Mouse (Mus musculus) spleen, adult 2 months (tissue): ENCODE data around the gene Slc16a14. TPM values are rescaled to one million over a fixed set of nuclear protein-coding genes. Genes with fewer than 3 reads are reported as not detected.

Experiments
- DNase-seq, 2 experiments: peaks; one replicate each; pipeline versions ENCODE4 v3.0.0 to v3.0.0-alpha.2; 2012 to 2021; ENCODE audit warnings: low spot score in 2 of 2, low read depth in 1 of 2
- H3K27ac ChIP-seq: fragments of 200-500 bp; 2 replicates; pipeline ENCODE4 v1.5.1; 2012; ENCODE audit warnings: low read length, inconsistent platforms; ENCODE audit not compliant: insufficient read depth
- H3K27me3 ChIP-seq: fragments of 200-500 bp; 2 replicates; pipeline ENCODE4 v1.6.1; 2012; ENCODE audit warnings: mild to moderate bottlenecking, moderate library complexity, low read length, inconsistent platforms; ENCODE audit not compliant: control insufficient read depth, insufficient read depth
- H3K36me3 ChIP-seq: fragments of 200-500 bp; 2 replicates; pipeline ENCODE4 v1.6.1; 2012; ENCODE audit warnings: mild to moderate bottlenecking, low read length, inconsistent platforms; ENCODE audit not compliant: control insufficient read depth, insufficient read depth
- H3K4me1 ChIP-seq: fragments of 200-500 bp; 2 replicates; pipeline ENCODE4 v1.6.1; 2011; ENCODE audit warnings: inconsistent platforms; ENCODE audit not compliant: control insufficient read depth, insufficient read depth, insufficient read length
- H3K4me3 ChIP-seq: fragments of 200-500 bp; 2 replicates; pipeline ENCODE4 v1.5.1; 2011; ENCODE audit warnings: mild to moderate bottlenecking, inconsistent platforms; ENCODE audit not compliant: insufficient read depth, insufficient read length; ENCODE audit errors: extremely low read depth
- CTCF ChIP-seq: fragments of 200-500 bp; IDR thresholded peaks from 2 replicates; pipeline ENCODE4 v1.5.1; 2011; ENCODE audit warnings: mild to moderate bottlenecking, inconsistent platforms; ENCODE audit not compliant: insufficient read depth, insufficient read length, insufficient replicate concordance; ENCODE audit errors: extremely low read depth
- POLR2A ChIP-seq: fragments of 200-500 bp; IDR thresholded peaks from 2 replicates; pipeline ENCODE4 v1.6.1; 2011; ENCODE audit warnings: low read depth, low read length, inconsistent platforms
- WGBS: fragments of 180-500 bp; shearing (Covaris S2); methylation state at CpG from one replicate; pipeline ENCODE4 v1.1.7; 2018; 5-methylcytosine and 5-hydroxymethylcytosine counted together
- polyA plus RNA-seq: library from polyadenylated mRNA; depleted of rRNA; stranded (reverse); fragments of >200 nt; gene quantifications from 2 replicates; pipeline ENCODE4 v1.2.3, GENCODE M21; 2012

The Slc16a14 gene
- polyA plus RNA-seq, 1 experiment: 0.06 TPM

- no peak overlapping the region for H3K27ac ChIP-seq
- no peak overlapping the region for H3K4me3 ChIP-seq
- TF ChIP-seq CTCF: no peak
- no peak for TF ChIP-seq POLR2A
- no peaks in the 10 kb centered on the region for H3K36me3 ChIP-seq
- DNase-seq: no peak
- no peaks in the 10 kb centered on the region for H3K27me3 ChIP-seq
- no peaks in the 10 kb centered on the region for H3K4me1 ChIP-seq
- WGBS: 79% methylated on average over 4 of the region's 4 CpGs
Measured at GRCm38 (mm10) chr1:84868841-84869240, 66.1 kb downstream of the Slc16a14 start.

DNA sequence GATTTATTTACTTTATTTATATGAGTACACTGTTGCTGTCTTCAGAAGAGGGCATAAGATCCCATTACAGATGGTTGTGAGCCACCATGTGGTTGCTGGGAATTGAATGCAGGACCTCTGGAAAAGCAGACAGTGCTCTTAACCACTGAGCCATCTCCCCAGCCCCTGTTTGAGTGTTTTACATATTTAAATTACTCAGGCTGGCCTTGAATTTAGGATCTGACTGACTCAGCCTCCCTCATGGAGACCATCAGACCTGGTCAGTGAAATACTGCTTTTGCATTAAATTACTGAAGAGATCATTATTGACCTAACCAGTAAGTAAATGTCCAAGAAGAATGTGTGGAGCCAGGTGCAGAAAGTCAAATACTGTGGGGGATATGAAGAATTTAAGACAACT, 66.6 kb downstream of the Slc16a14 start:
- H3K4me3 ChIP-seq: no peak overlapping the region
- no peaks in the 10 kb centered on the region for H3K4me1 ChIP-seq
- H3K27ac ChIP-seq: no peak overlapping the region
- no peaks in the 10 kb centered on the region for H3K27me3 ChIP-seq
- DNase-seq: no peak
- no peak for TF ChIP-seq POLR2A
- no peak for TF ChIP-seq CTCF
- no peaks in the 10 kb centered on the region for H3K36me3 ChIP-seq

- no peak for DNase-seq
- Histone ChIP-seq H3K27me3 (no peaks in the 10 kb centered on the region), H3K27ac (no peak overlapping the region), H3K4me1 (no peaks in the 10 kb centered on the region), H3K36me3 (no peaks in the 10 kb centered on the region), H3K4me3 (no peak overlapping the region)
- TF ChIP-seq CTCF: no peak
- no peak for TF ChIP-seq POLR2A
- WGBS: 89% methylated on average over 3 of the region's 3 CpGs
Measured at GRCm38 (mm10) chr1:84866706-84867230, 68.2 kb downstream of the Slc16a14 start.

- no peak for DNase-seq
- no peaks in the 10 kb centered on the region for H3K27me3 ChIP-seq
- no peak overlapping the region for H3K27ac ChIP-seq
- 97% methylated on average over 6 of the region's 6 CpGs for WGBS
- H3K36me3 ChIP-seq: no peaks in the 10 kb centered on the region
- no peak for TF ChIP-seq CTCF
- TF ChIP-seq POLR2A: no peak
- H3K4me1 ChIP-seq: no peaks in the 10 kb centered on the region
- no peak overlapping the region for H3K4me3 ChIP-seq
Measured at GRCm38 (mm10) chr1:84866231-84866630, 68.7 kb downstream of the Slc16a14 start.

- Histone ChIP-seq H3K27ac (no peak overlapping the region), H3K4me1 (no peaks in the 10 kb centered on the region), H3K27me3 (no peaks in the 10 kb centered on the region), H3K36me3 (no peaks in the 10 kb centered on the region), H3K4me3 (no peak overlapping the region)
- no peak for DNase-seq
- TF ChIP-seq POLR2A (no peak), CTCF (no peak)
- 58% methylated on average over 2 of the region's 2 CpGs for WGBS
Measured at GRCm38 (mm10) chr1:84864645-84865044, 70.3 kb downstream of the Slc16a14 start.

DNA sequence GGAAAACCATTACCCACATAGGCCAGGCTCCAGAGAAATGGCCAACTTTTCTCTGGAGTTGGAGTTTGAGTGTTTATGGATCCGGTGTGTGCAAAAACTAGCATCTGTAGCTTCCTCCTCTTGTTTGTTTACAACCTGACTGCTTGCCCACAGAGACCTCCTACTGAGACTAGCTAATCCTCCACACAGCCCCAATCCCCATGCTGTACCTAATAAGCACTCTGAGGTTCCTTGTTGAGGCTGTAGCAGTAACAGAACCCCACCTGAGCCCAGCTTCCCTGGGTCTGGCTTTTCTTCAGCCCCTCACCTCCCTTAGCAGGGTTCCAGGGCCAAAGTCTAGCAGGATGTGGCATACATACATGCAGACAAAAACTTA, 73.7 kb downstream of the Slc16a14 start:
- H3K36me3 ChIP-seq: no peaks in the 10 kb centered on the region
- H3K4me3 ChIP-seq: no peak overlapping the region
- no peak for DNase-seq
- H3K27me3 ChIP-seq: no peaks in the 10 kb centered on the region
- no peaks in the 10 kb centered on the region for H3K4me1 ChIP-seq
- 83% methylated on average over 1 of the region's 1 CpGs for WGBS
- H3K27ac ChIP-seq: no peak overlapping the region
- no peak for TF ChIP-seq CTCF
- no peak for TF ChIP-seq POLR2A

DNA sequence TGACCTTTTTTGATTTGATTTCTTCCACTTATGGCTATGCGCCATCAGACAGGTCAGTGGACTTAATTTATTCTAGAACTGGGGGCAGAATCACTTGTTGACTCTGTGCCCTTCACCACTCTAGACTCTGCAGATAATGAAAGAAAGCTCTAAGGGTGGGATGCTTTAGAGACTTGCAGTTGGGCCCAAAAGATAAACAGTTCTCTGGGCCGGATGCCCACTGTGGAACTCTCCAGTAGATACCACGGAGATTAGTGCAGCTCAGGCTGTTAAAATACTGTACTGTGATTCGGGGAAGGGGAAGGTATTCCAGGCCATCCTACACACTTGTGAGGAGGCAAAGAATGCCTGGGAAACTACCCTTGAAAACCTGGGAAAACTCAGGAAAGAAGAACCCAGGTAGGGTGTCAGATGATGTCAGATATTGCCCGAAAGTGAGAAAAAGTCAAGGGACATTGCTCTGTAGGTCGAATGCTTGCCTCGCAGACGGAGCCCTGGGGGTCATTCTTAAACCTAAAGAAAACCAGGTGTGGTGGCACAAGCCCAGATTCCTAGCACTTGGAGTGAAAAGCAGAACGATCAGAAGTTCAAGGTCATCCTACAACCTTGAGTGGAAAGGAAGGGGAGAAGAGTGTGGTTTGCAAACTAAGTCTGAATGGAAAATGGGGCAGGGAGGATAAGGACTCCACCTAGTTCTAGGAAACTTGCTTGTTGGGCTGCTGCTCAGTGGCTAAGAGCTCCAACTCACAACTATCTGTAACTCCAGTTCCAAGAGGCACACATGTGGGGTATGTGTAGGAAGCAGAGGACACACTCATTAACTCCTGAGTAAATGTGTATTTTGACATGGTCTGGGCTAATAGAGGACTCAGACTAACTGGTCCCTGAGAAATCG, 74.3 kb downstream of the Slc16a14 start:
- TF ChIP-seq POLR2A: no peak
- no peak for TF ChIP-seq CTCF
- 82% methylated on average over 10 of the region's 10 CpGs for WGBS

More for the DNA sequence above, 74.3 kb downstream of the Slc16a14 start:
- no peak for DNase-seq
- Histone ChIP-seq H3K4me1 (no peaks in the 10 kb centered on the region), H3K4me3 (no peak overlapping the region), H3K27me3 (no peaks in the 10 kb centered on the region), H3K36me3 (no peaks in the 10 kb centered on the region), H3K27ac (no peak overlapping the region)
